Mouse (Mus musculus) mouse embryonic stem cell (cell line): ENCODE data around the gene Mef2d.

Experiments used
- in situ Hi-C, 2 experiments: fragments of 300-500 bp; cut with MboI; formaldehyde crosslinking; loops; 1 replicate in 1 of 2; 3 replicates in 1 of 2; pipeline ENCODE4 v1.14.3; 2019 to 2020; ENCODE audit warnings: low sequenced_read_pairs in 2 of 2, low pct_unique_long_range_greater_than_20kb in 1 of 2, mixed read lengths in 1 of 2; ENCODE audit not compliant: unreplicated experiment in 1 of 2

Mef2d gene

GRCm38 (mm10) chr3:88133187-88133771, 8.9 kb upstream of the Mef2d start:
- in situ Hi-C loops = no loop called here

- in situ Hi-C loops = no loop called here
Measured at GRCm38 (mm10) chr3:88136346-88136745, 5.8 kb upstream of the Mef2d start.

GRCm38 (mm10) chr3:88136945-88137494, 5.2 kb upstream of the Mef2d start:
- in situ Hi-C loops = no loop called here

GRCm38 (mm10) chr3:88137821-88138220, 4.4 kb upstream of the Mef2d start:
- in situ Hi-C loops = no loop called here

GRCm38 (mm10) chr3:88138336-88139242, 3.6 kb upstream of the Mef2d start:
- in situ Hi-C loops = no loop called here

GRCm38 (mm10) chr3:88139243-88140177, 2.7 kb upstream of the Mef2d start:
- in situ Hi-C loops = no loop called here

GRCm38 (mm10) chr3:88140178-88140902, 1.8 kb upstream of the Mef2d start:
- in situ Hi-C loops = no loop called here

GRCm38 (mm10) chr3:88140903-88141430, 1.2 kb upstream of the Mef2d start:
- in situ Hi-C loops = no loop called here

- in situ Hi-C loops = no loop called here
Measured at GRCm38 (mm10) chr3:88141439-88141786, 759 bp upstream of the Mef2d start.

- in situ Hi-C loops = no loop called here
Measured at GRCm38 (mm10) chr3:88142546-88142915, 359 bp downstream of the Mef2d start.

- in situ Hi-C loops = no loop called here
Measured at GRCm38 (mm10) chr3:88142916-88143771, 972 bp downstream of the Mef2d start.

- in situ Hi-C loops = no loop called here
Measured at GRCm38 (mm10) chr3:88143961-88144486, 1.9 kb downstream of the Mef2d start.

- in situ Hi-C loops = no loop called here
Measured at GRCm38 (mm10) chr3:88144648-88145410, 2.7 kb downstream of the Mef2d start.

- in situ Hi-C loops = no loop called here
Measured at GRCm38 (mm10) chr3:88145411-88145782, 3.2 kb downstream of the Mef2d start.

GRCm38 (mm10) chr3:88145952-88146351, 3.8 kb downstream of the Mef2d start:
- in situ Hi-C loops = no loop called here

GRCm38 (mm10) chr3:88146376-88147112, 4.4 kb downstream of the Mef2d start:
- in situ Hi-C loops = no loop called here
